Mouse (Mus musculus) erythroblast, embryonic 14.5 days (primary cell): ENCODE results near the gene Fbxl14.

Source experiments
- GATA1 ChIP-seq: IDR thresholded peaks from 2 replicates; pipeline ENCODE4 v1.6.1; 2012; ENCODE audit warnings: low read length, inconsistent platforms, mixed read lengths
- TAL1 ChIP-seq: IDR thresholded peaks from 3 replicates; pipeline ENCODE4 v1.6.1; 2012; ENCODE audit warnings: low read length, inconsistent platforms, mixed read lengths

DNA sequence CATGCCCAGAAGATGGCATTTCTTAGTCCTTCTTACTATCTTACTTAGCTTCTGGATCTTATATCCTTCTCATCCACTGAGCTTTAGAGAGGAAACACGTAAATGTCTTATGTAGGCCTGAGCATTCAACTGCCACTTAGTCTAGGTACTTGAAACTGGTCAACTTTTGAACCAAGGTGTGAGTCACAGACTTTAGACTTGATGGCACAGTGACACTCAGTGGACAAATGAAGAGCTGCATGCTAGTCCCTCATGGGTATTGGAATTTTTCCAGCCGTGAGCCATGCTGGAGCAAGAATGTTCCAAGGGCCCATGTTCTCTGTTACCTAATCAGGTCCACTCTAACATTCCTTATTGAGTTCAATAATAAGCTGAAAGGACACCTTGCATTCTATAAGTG, 49.0 kb upstream of the Fbxl14 start:
- TF ChIP-seq GATA1 (no peak), TAL1 (no peak)
